Comparison of ENCODE assay signal across 13 mouse cellular contexts in genomic region chr19:47532449-47532848, GRCm38 (mm10). TPM values are rescaled to one million over a fixed set of nuclear protein-coding genes. Genes with fewer than 3 reads are reported as not detected.
DNase-seq lines count a peak whose midpoint lies in the region; ATAC-seq and TF ChIP-seq lines count a peak whose summit lies in the region.
"Had no signal": no experiment of that assay in that cellular context is flagged by ENCODE, and none has a peak within 500 bp of the region (broad histone marks: within the 10 kb centered on the region; RNA-seq: fewer than 3 reads in every experiment).

No protein-coding gene starts in this region.

- intact Hi-C loops in heart, adult 2 months (cut with DNase I), result no loop called here

- ATAC-seq in lung, postnatal 0 days, result no peak
- ATAC-seq: inflammation-experienced regulatory T-cells, adult 6 months had no signal

- no peak overlapping the region for H3K9ac ChIP-seq in heart, adult 2 months (ENCODE audit: low read depth, low read length)
- H3K9ac ChIP-seq in lung, postnatal 0 days (replicated peaks; ENCODE audit: low read depth), result no peak overlapping the region
- no peak overlapping the region for H3K9ac ChIP-seq in ES-Bruce4 (ENCODE audit: low read depth, poor library complexity, severe bottlenecking)
- H3K9ac ChIP-seq: limb, embryonic 15.5 days; neural tube, embryonic 12.5 days had no signal

- no peak for DNase-seq in heart, adult 2 months
- DNase-seq in heart, postnatal 4 days, result no peak
- no peak for DNase-seq in lung, postnatal 0 days (ENCODE audit: low spot score)
- no peak for DNase-seq in lung, postnatal 36 days
- no peak for DNase-seq in layer of hippocampus, postnatal 10 days (ENCODE audit: low spot score in 2 of 2)
- DNase-seq in adrenal gland, postnatal 25 days, result no peak
- DNase-seq: cerebellum, adult 18-20 months; right cerebral cortex, adult 18-20 months had no signal

- no peak overlapping the region for H3K4me2 ChIP-seq in lung, postnatal 0 days (replicated peaks; ENCODE audit: low read depth, low read length)
- H3K4me2 ChIP-seq: limb, embryonic 15.5 days; neural tube, embryonic 12.5 days had no signal

- TF ChIP-seq POLR2A in heart, adult 2 months (IDR thresholded peaks at IDR 0.05; ENCODE audit: insufficient read depth, low read depth, low read length), result no peak
- TF ChIP-seq POLR2A in ES-Bruce4 (IDR thresholded peaks at IDR 0.05; ENCODE audit: insufficient read depth, low read length), result no peak
- TF ChIP-seq POLR2A in olfactory bulb, adult 2 months (IDR thresholded peaks at IDR 0.05; ENCODE audit: insufficient read depth, low read depth, low read length), result no peak

- H3K79me2 ChIP-seq in heart, adult 2 months (replicated peaks; ENCODE audit: control insufficient read depth, insufficient read depth, low read length), result no peaks in the 10 kb centered on the region

- no peaks in the 10 kb centered on the region for H3K27me3 ChIP-seq in heart, adult 2 months (ENCODE audit: control insufficient read depth, insufficient read depth, low read length)
- no peaks in the 10 kb centered on the region for H3K27me3 ChIP-seq in lung, postnatal 0 days (replicated peaks; ENCODE audit: insufficient read depth, low read length)
- no peaks in the 10 kb centered on the region for H3K27me3 ChIP-seq in ES-Bruce4 (ENCODE audit: control insufficient read depth, insufficient read depth, low read length, poor library complexity, severe bottlenecking)
- H3K27me3 ChIP-seq: limb, embryonic 15.5 days; neural tube, embryonic 12.5 days had no signal

- H3K36me3 ChIP-seq in heart, adult 2 months (ENCODE audit: control insufficient read depth, insufficient read depth, low read length), result no peaks in the 10 kb centered on the region
- H3K36me3 ChIP-seq in lung, postnatal 0 days (ENCODE audit: insufficient read depth, low read length), result 0 out of 2 replicates have a peak, but pooled peaks cover 4% of the 10 kb centered on the region
- peaks cover 3% of the 10 kb centered on the region; the same call in 1 of the 2 replicates for H3K36me3 ChIP-seq in ES-Bruce4 (ENCODE audit: control insufficient read depth, insufficient read depth, low read length, poor library complexity, severe bottlenecking)

- TF ChIP-seq EP300 in heart, adult 2 months (IDR thresholded peaks at IDR 0.05; ENCODE audit: insufficient read depth, low read depth, low read length), result no peak
- TF ChIP-seq EP300 in lung, postnatal 0 days (IDR thresholded peaks at IDR 0.05), result no peak
- TF ChIP-seq EP300 in ES-Bruce4 (IDR thresholded peaks at IDR 0.05; ENCODE audit: insufficient read depth, low read depth, low read length), result no peak

- 88% methylated on average over 3 of the region's 3 CpGs for WGBS in heart, adult 2 months
- 88% methylated on average over 3 of the region's 3 CpGs for WGBS in lung, postnatal 0 days
- WGBS in olfactory bulb, adult 2 months, result 90% methylated on average over 3 of the region's 3 CpGs

- TF ChIP-seq CTCF in heart, adult 2 months (IDR thresholded peaks at IDR 0.05), result peak; percentile 59
- peak; percentile 53 for TF ChIP-seq CTCF in lung, postnatal 0 days (IDR thresholded peaks at IDR 0.05)
- TF ChIP-seq CTCF in ES-Bruce4 (IDR thresholded peaks at IDR 0.05; ENCODE audit: low read depth, low read length), result peak; percentile 57
- 0 out of 2 replicates have a peak, but pooled peaks have one; percentile 10 for TF ChIP-seq CTCF in olfactory bulb, adult 2 months (IDR thresholded peaks at IDR 0.05; ENCODE audit: insufficient read depth, low read depth, low read length)

- H3K27ac ChIP-seq in heart, adult 2 months, result no peak overlapping the region
- H3K27ac ChIP-seq in lung, postnatal 0 days (ENCODE audit: low read length), result no peak overlapping the region
- H3K27ac ChIP-seq in ES-Bruce4 (ENCODE audit: insufficient read depth, low read length), result no peak overlapping the region
- H3K27ac ChIP-seq in olfactory bulb, adult 2 months (ENCODE audit: insufficient read depth, low read depth, low read length), result no peak overlapping the region
- H3K27ac ChIP-seq: limb, embryonic 15.5 days; neural tube, embryonic 12.5 days had no signal

- H3K4me1 ChIP-seq in heart, adult 2 months (ENCODE audit: control insufficient read depth, insufficient read depth, low read length), result peaks cover 3% of the 10 kb centered on the region; the same call in 1 of the 2 replicates
- peaks cover 8% of the 10 kb centered on the region; the same call in 1 of the 2 replicates for H3K4me1 ChIP-seq in lung, postnatal 0 days (ENCODE audit: insufficient read depth, low read depth, low read length)
- no peaks in the 10 kb centered on the region for H3K4me1 ChIP-seq in ES-Bruce4 (ENCODE audit: control insufficient read depth, insufficient read depth, low read length)
- H3K4me1 ChIP-seq in olfactory bulb, adult 2 months (ENCODE audit: control insufficient read depth, insufficient read depth, low read length), result peaks cover 3% of the 10 kb centered on the region; the same call in 1 of the 2 replicates

- no peak overlapping the region for H3K4me3 ChIP-seq in heart, adult 2 months
- no peak overlapping the region for H3K4me3 ChIP-seq in lung, postnatal 0 days (ENCODE audit: low read depth, low read length)
- no peak overlapping the region for H3K4me3 ChIP-seq in ES-Bruce4 (ENCODE audit: low read depth, low read length)
- H3K4me3 ChIP-seq in olfactory bulb, adult 2 months (ENCODE audit: insufficient read depth, low read depth, low read length), result no peak overlapping the region
- H3K4me3 ChIP-seq: limb, embryonic 15.5 days; neural tube, embryonic 12.5 days had no signal

- H3K9me3 ChIP-seq in lung, postnatal 0 days (ENCODE audit: low read length), result no peaks in the 10 kb centered on the region
- no peaks in the 10 kb centered on the region for H3K9me3 ChIP-seq in ES-Bruce4 (replicated peaks; ENCODE audit: control insufficient read depth, insufficient read depth, low read length, poor library complexity, severe bottlenecking)
- H3K9me3 ChIP-seq: limb, embryonic 15.5 days; neural tube, embryonic 12.5 days had no signal

RNA-seq across cellular contexts. Expression of gene Stn1, which starts 4.9 kb away (rescaled TPM):
- 10 to 100 TPM; 15.8 to 20.0 TPM for total RNA-seq in heart, adult 2 months (2021)
- 15.7 and 16.0 TPM in 2 replicates for polyA plus RNA-seq in heart, adult 2 months (2012; rRNA removed)
- total RNA-seq in heart, postnatal 4 days (2021), result 10 to 100 TPM; 23.1 to 26.3 TPM
- polyA plus RNA-seq in lung, postnatal 0 days (2015; fragmentation: Nextera tagmentation; extraction: Ambion mirVana), result 28.6 and 30.9 TPM in 2 replicates
- polyA plus RNA-seq in ES-Bruce4 (2011; ENCODE audit: insufficient read depth, insufficient read length, low read depth, missing spikeins), result 41.4 and 44.9 TPM in 2 replicates
- polyA plus RNA-seq in olfactory bulb, adult 2 months (2012; ENCODE audit: insufficient read depth, insufficient read length, low replicate concordance, missing spikeins), result not detected in 2 replicates
- 10 to 100 TPM; 20.1 to 23.9 TPM for total RNA-seq in layer of hippocampus, postnatal 10 days (2021)
- 14.1 and 17.3 TPM in 2 replicates for total RNA-seq in adrenal gland, postnatal 25 days (2021)

RNA-seq across cellular contexts. Expression of gene Slk, which starts 47.0 kb away (rescaled TPM):
- total RNA-seq in heart, adult 2 months (2021), result 10 to 100 TPM; 83.8 to 95.3 TPM
- polyA plus RNA-seq in heart, adult 2 months (2012; rRNA removed), result 14.4 and 33.5 TPM in 2 replicates
- total RNA-seq in heart, postnatal 4 days (2021), result 100 to 1,000 TPM; 131 to 139 TPM
- polyA plus RNA-seq in lung, postnatal 0 days (2015; fragmentation: Nextera tagmentation; extraction: Ambion mirVana), result 14.6 and 17.2 TPM in 2 replicates
- 76.1 and 91.4 TPM in 2 replicates for polyA plus RNA-seq in ES-Bruce4 (2011; ENCODE audit: insufficient read depth, insufficient read length, low read depth, missing spikeins)
- 165 TPM in 1 of 2 replicates, not detected in the other for polyA plus RNA-seq in olfactory bulb, adult 2 months (2012; ENCODE audit: insufficient read depth, insufficient read length, low replicate concordance, missing spikeins)
- 10 to 100 TPM; 40.0 to 44.3 TPM for total RNA-seq in layer of hippocampus, postnatal 10 days (2021)
- total RNA-seq in adrenal gland, postnatal 25 days (2021), result 49.2 and 56.9 TPM in 2 replicates
